Mouse (Mus musculus) olfactory bulb, adult 2 months (tissue): ENCODE data around the gene Ripor3. TPM values are rescaled to one million over a fixed set of nuclear protein-coding genes. Genes with fewer than 3 reads are reported as not detected.

Experiments used
- H3K27ac ChIP-seq: fragments of 200-500 bp; 2 replicates; pipeline ENCODE4 v1.5.1; 2012; ENCODE audit warnings: low read depth, low read length; ENCODE audit not compliant: insufficient read depth
- H3K4me1 ChIP-seq: fragments of 200-500 bp; 2 replicates; pipeline ENCODE4 v1.6.1; 2012; ENCODE audit warnings: low read length; ENCODE audit not compliant: control insufficient read depth, insufficient read depth
- H3K4me3 ChIP-seq: fragments of 200-500 bp; 2 replicates; pipeline ENCODE4 v1.5.1; 2012; ENCODE audit warnings: mild to moderate bottlenecking, low read depth, low read length, moderate library complexity; ENCODE audit not compliant: insufficient read depth
- CTCF ChIP-seq: fragments of 200-500 bp; IDR thresholded peaks from 2 replicates; pipeline ENCODE4 v1.5.1; 2012; ENCODE audit warnings: low read depth, mild to moderate bottlenecking, low read length, moderate library complexity; ENCODE audit not compliant: insufficient read depth
- POLR2A ChIP-seq: fragments of 200-500 bp; IDR thresholded peaks from 2 replicates; pipeline ENCODE4 v1.6.1; 2012; ENCODE audit warnings: mild to moderate bottlenecking, low read depth, low read length, moderate library complexity; ENCODE audit not compliant: insufficient read depth
- WGBS: fragments of 180-500 bp; shearing (Covaris S2); methylation state at CpG from one replicate; pipeline ENCODE4 v1.1.7; 2018; 5-methylcytosine and 5-hydroxymethylcytosine counted together
- polyA plus RNA-seq: library from polyadenylated mRNA; stranded (reverse); fragments of >200 nt; gene quantifications from 2 replicates; pipeline ENCODE4 v1.2.4, GENCODE M21; 2012; ENCODE audit warnings: low replicate concordance; ENCODE audit not compliant: missing spikeins, insufficient read depth, insufficient read length

The Ripor3 gene
- polyA plus RNA-seq, 1 experiment: not detected

DNA sequence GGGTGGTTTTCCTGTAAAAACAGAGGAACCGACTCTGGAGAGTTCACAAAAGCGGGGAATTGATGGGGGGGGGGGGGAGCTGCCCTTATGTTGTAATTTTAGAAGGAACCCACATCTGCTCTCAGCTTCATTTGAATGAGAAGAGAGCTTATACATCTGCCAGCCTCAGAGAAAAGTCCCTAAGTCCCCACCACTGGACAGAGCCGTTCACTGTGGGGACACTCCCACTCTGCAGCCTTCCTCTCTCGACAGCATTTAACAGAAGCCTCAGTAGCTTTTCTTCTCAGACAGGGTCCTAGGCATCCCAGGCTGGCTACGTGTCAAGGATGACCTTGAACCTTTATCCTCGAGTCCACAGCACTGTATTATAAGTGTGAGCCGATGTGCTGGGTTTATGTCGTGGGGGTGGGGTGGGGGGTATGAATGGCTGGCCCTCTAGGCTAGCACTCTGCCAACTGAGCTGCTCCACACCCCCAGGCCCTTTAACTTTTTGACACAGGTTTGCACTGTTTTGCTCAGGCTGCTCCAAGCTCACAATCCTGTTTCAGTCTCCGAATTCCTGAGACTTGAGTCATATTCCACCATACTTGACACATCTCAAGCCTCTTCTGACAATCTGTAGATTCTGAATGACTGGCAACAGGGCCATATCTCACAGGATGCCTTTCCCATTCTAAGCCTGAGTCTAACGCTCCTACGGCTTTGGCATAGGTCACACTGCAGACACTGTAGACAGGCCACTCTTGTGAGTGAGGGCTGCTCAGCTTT is 70.6 kb downstream of the Ripor3 start:
- Histone ChIP-seq H3K4me3 (no peak overlapping the region), H3K27ac (no peak overlapping the region), H3K4me1 (peaks cover 65% of the 10 kb centered on the region)
- TF ChIP-seq CTCF: no peak
- no peak for TF ChIP-seq POLR2A
- 38% methylated on average over 11 of the region's 11 CpGs for WGBS

DNA sequence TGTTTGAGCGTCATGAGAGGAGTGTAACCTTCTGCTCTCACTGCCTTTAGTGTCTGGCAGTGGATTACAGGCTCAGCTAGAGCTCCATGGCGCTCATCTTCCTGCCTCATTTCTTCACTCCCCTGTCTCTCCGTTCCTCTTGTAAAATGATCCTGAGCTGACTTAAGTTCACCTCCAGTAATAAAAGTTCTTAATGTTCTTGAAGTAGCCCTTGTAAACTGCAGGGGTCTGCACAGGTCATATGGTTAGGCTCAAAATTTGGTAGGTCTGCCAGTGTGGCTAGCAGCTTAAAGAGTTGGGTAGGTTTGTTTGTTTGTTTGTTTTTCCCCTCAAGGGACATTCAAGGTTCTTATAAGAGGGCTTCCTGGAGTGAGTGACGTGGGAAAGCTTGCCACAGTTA is 71.2 kb downstream of the Ripor3 start:
- Histone ChIP-seq H3K4me1 (peaks cover 59% of the 10 kb centered on the region), H3K4me3 (no peak overlapping the region), H3K27ac (no peak overlapping the region)
- WGBS: 48% methylated on average over 4 of the region's 4 CpGs
- TF ChIP-seq POLR2A (no peak), CTCF (no peak)

DNA sequence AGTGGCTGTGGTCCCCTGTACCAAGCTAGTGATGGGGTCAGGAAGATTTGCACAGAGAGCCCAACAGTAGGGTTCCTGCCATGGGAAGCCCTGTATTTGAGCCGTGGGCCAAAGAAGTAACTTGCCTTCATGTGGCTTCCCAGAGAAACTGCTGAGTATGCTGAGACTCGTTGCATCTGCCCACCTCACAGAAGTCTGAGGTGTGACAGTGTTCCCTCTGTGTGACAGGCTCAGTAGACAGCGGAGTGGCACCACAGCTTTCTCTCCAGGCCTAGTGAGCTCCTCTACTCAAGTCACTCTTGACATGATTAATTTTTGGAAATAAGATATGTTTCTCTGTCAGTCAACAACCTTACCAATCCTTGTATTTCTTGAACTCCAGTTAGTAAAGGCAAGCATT is 71.6 kb downstream of the Ripor3 start:
- H3K4me3 ChIP-seq: no peak overlapping the region
- peaks cover 56% of the 10 kb centered on the region for H3K4me1 ChIP-seq
- TF ChIP-seq CTCF (no peak), POLR2A (no peak)
- H3K27ac ChIP-seq: no peak overlapping the region
- 69% methylated on average over 3 of the region's 3 CpGs for WGBS

DNA sequence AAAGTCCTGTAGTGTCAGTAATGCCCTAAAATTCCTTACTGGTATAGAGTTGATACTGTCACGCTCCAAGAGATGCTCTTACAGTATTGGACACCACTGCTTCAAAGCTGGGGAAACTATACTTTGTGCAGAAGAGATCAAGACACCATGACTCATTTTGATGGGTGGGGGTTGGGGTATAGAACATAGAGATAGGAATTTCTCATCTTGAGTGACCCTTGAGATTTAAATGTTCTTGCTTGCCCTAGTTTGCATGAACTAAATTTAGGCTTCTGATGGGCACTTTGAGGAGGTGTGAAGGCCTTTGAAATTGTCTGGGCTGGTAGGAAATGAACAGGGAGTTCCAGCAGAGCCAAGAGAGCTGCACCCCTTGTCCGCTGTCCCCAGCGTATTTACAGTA is 74.5 kb downstream of the Ripor3 start:
- no peak overlapping the region for H3K27ac ChIP-seq
- WGBS: 56% methylated on average over 3 of the region's 3 CpGs
- H3K4me1 ChIP-seq: peaks cover 35% of the 10 kb centered on the region
- TF ChIP-seq CTCF (no peak), POLR2A (no peak)
- H3K4me3 ChIP-seq: no peak overlapping the region

DNA sequence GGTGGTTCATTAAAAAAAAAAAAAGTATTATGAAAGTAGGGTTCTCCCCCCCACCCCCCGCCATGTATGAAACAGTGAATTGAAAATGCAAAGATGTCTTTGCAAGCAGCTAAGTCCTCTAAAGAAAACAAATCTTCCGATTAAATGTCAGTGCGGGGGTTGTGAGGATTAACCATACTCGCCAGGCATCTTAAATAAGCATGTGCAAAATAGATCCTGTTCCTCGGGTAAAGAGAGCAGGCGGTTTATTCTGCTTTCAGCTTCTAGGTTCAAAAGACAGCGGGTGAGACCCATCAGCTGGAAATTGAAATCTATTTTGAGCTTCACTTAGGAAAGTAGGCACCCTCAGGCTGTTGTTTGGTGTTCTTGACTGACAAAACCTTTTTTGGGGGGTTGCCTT is 77.0 kb downstream of the Ripor3 start:
- 8% methylated on average over 7 of the region's 7 CpGs for WGBS
- TF ChIP-seq CTCF (no peak), POLR2A (no peak)
- peak overlapping the region; percentile 90 for H3K4me3 ChIP-seq
- H3K27ac ChIP-seq: peak overlapping the region; percentile 76
- H3K4me1 ChIP-seq: peaks cover 15% of the 10 kb centered on the region

DNA sequence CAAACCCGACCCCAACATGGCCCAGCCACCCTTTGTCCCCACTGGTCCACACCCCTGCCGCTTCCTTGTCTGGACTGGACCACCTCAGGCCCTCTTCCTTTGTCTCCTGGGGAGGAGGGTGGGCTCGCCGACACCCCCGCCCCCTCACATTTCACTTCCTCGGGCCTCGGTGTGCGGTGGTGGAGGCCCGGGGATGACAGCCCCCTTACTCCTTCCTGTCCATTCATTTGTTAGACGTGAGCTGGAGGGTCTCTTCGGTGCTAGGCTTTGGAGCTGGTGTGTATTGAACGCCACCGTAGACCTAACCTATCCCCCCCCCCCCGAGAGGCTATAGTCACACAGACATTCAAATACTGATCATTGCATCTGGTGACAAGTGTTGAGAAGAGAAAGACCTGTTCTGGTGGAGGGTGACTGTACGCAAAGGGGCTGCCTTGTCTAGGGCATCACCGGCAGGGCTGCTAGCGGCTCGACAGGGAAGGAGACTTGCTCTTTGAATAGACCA is 77.6 kb downstream of the Ripor3 start:
- Histone ChIP-seq H3K4me3 (peak overlapping the region; percentile 90), H3K27ac (peak overlapping the region; percentile 76), H3K4me1 (peaks cover 14% of the 10 kb centered on the region)
- TF ChIP-seq POLR2A (no peak), CTCF (no peak)
- under 1% methylated on average over 18 of the region's 18 CpGs for WGBS

DNA sequence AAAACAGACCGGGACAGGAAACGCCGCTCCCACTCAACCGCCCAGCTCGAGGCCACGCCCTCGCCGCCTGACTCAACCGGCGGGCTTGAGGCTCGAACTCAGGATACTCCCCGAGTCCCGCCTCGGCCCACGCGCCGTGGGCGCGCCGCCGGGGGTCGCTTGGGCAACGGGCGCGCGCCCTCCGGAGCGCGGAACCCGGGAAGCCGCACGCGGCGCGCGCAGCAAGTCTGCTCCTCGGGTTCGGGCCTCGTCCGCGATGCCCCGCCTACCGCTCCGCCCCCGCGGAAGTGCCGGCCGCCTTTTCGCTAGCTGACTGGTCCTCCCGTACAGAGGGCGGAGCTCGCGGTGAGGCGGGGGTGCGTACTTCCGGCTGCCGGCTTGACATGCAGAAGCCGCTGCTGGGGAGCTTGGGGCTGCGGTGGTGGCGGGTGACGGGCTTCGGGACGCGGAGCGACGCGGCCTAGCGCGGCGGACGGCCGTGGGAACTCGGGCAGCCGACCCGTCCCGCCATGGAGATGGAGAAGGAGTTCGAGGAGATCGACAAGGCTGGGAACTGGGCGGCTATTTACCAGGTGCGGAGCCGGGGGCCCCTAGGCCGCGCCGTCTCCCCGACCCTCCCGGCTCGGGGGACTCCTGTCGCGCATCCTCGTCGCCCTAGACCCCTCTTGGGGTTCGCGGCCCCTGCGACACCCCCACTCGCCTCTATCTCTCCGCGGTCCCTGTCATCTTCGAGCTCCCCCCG is 78.3 kb downstream of the Ripor3 start, which contains the start of gene Ptpn1:
Gene Ptpn1, plus strand, starts transcription at position 73 of the 742 bp plus-strand sequence.
- Histone ChIP-seq H3K27ac (peak within 1 kb of the TSS; percentile 76), H3K4me1 (peaks cover 11% of the 10 kb centered on the region), H3K4me3 (peak within 1 kb of the TSS; percentile 90)
- TF ChIP-seq POLR2A (peak; percentile 94), CTCF (no peak)
- whole genome bisulfite sequencing: under 1% methylated on average over 97 of the region's 99 CpGs

DNA sequence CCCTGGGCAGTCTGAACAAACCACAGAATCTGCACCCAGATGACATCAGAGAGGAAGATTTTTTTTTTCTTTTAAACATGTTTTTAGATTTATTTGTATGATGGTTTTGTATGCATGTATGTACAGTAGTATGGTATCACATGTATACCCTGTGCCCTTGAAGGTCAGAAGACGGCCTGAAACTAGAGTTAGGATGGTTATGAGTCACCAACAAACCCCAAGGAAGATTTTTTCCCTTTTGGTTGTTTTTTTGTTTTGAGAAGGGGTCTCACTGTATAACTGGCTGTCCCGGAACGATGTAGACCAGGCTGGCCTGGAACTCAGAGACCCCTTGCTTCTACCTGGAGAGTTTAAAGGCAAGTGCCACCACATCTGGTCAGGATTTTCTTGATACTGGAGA is 79.4 kb downstream of the Ripor3 start:
- WGBS: 98% methylated on average over 3 of the region's 3 CpGs

More for the DNA sequence above, 79.4 kb downstream of the Ripor3 start:
- Histone ChIP-seq H3K4me3 (no peak overlapping the region), H3K4me1 (peaks cover 8% of the 10 kb centered on the region), H3K27ac (no peak overlapping the region)
- TF ChIP-seq POLR2A (no peak), CTCF (no peak)

Other genes with a start within 250 kb of the Ripor3 start
- not detected in 2 replicates for gene Ptpn1, start 78.6 kb downstream of the Ripor3 start, polyA plus RNA-seq
- not detected in 2 replicates for gene Pard6b, start 70.4 kb upstream of the Ripor3 start, polyA plus RNA-seq
- gene Adnp, start 196.5 kb upstream of the Ripor3 start, polyA plus RNA-seq: 82.3 TPM in 1 of 2 replicates, not detected in the other
- gene Gm20716, start 219.7 kb upstream of the Ripor3 start, polyA plus RNA-seq: not detected in 2 replicates
- 686 TPM in 1 of 2 replicates, not detected in the other for gene Dpm1, start 220.0 kb upstream of the Ripor3 start, polyA plus RNA-seq
- gene Mocs3, start 220.0 kb upstream of the Ripor3 start, polyA plus RNA-seq: not detected in 2 replicates